Mouse (Mus musculus) midbrain, embryonic 15.5 days (tissue): ENCODE measurements around the gene Vps26c. TPM values are rescaled to one million over a fixed set of nuclear protein-coding genes. Genes with fewer than 3 reads are reported as not detected.

Experiments
- polyA plus RNA-seq: library from polyadenylated mRNA; unstranded; fragments of >200 nt; fragmentation: Nextera tagmentation; extraction: Ambion mirVana; gene quantifications from 2 replicates; pipeline ENCODE4 v1.2.1, GENCODE M21; 2015

The Vps26c gene
- polyA plus RNA-seq, 1 experiment from 2014 or later = 79.8 TPM

Other genes starting within 250 kb of the Vps26c start
- gene Hlcs, start 213.3 kb downstream of the Vps26c start, polyA plus RNA-seq = 9.7 and 10.1 TPM in 2 replicates
- gene Ripply3, start 198.4 kb downstream of the Vps26c start, polyA plus RNA-seq = 1.1 and 1.7 TPM in 2 replicates
- gene Ttc3, start 156.2 kb downstream of the Vps26c start, polyA plus RNA-seq = 917 and 970 TPM in 2 replicates
- gene Pigp, start 155.0 kb downstream of the Vps26c start, polyA plus RNA-seq = 110 and 114 TPM in 2 replicates
- 11.1 and 11.7 TPM in 2 replicates for gene Dyrk1a, start 43.2 kb upstream of the Vps26c start, polyA plus RNA-seq